In the genomic region with DNA sequence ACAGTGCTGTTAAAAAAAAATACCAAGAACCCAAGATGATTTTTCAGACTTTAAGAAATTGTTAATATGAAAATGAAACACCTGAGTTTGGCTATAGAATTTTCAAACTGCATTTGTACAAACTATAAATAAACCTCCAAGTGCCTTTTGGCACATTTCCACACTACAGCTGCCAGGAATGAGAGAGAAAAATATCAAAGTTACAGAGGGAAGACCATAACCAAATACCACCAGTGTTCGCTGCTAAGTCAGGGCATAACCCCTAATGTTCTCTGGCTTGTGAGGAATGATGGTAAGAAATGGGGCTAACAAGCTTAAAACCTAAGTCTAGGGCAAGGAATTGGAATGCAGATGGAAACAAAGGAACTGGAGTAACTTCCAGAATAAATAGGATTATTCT, we compare ENCODE assay signal across 22 mouse cellular contexts. TPM values are rescaled to one million over a fixed set of nuclear protein-coding genes. Genes with fewer than 3 reads are reported as not detected.
DNase-seq lines count a peak whose midpoint lies in the region; ATAC-seq lines count a peak whose summit lies in the region.
"Had no signal": no experiment of that assay in that cellular context is flagged by ENCODE, and none has a peak within 500 bp of the region (broad histone marks: within the 10 kb centered on the region; RNA-seq: fewer than 3 reads in every experiment).

No protein-coding gene starts in this region.

- peaks cover 6% of the 10 kb centered on the region; the same call in 1 of the 2 replicates for H3K4me1 ChIP-seq in embryonic facial prominence, embryonic 14.5 days (ENCODE audit: control insufficient read depth, insufficient read depth, low read length)
- no peaks in the 10 kb centered on the region for H3K4me1 ChIP-seq in embryonic facial prominence, embryonic 10.5 days
- H3K4me1 ChIP-seq in heart, embryonic 16.5 days (ENCODE audit: control insufficient read depth, insufficient read depth, low read length): peaks cover 11% of the 10 kb centered on the region
- H3K4me1 ChIP-seq in limb, embryonic 12.5 days (replicated peaks): 0 out of 2 replicates have a peak, but pooled peaks cover 8% of the 10 kb centered on the region
- H3K4me1 ChIP-seq in limb, embryonic 10.5 days: no peaks in the 10 kb centered on the region
- H3K4me1 ChIP-seq: forebrain, embryonic 13.5 days; hindbrain, embryonic 13.5 days had no signal

- peak; percentile 74 for DNase-seq in embryonic facial prominence, embryonic 14.5 days (ENCODE audit: low spot score)
- DNase-seq in embryonic facial prominence, embryonic 10.5 days (ENCODE audit: low spot score): no peak
- no peak for DNase-seq in heart, postnatal 4 days
- no peak for DNase-seq in limb, embryonic 10.5 days (ENCODE audit: low spot score)
- DNase-seq in adrenal gland, postnatal 4 days (ENCODE audit: low spot score in 2 of 2): no peak
- DNase-seq: adrenal gland, postnatal 10 days; B cell, adult 2 months; cerebellum, adult 11-12 months; cerebellum, adult 9-10 months; cerebellum, postnatal 25 days; gastrocnemius, postnatal 25 days; heart, adult 18-20 months; kidney, adult 11 months had no signal

- no peak overlapping the region for H3K4me2 ChIP-seq in embryonic facial prominence, embryonic 14.5 days (ENCODE audit: low read depth, low read length)
- peak overlapping the region; percentile 26; the same call in 1 of the 2 replicates for H3K4me2 ChIP-seq in heart, embryonic 16.5 days (ENCODE audit: low read depth, low read length)
- no peak overlapping the region for H3K4me2 ChIP-seq in limb, embryonic 12.5 days
- H3K4me2 ChIP-seq: embryonic facial prominence, embryonic 13.5 days; forebrain, embryonic 13.5 days; heart, embryonic 11.5 days; hindbrain, embryonic 13.5 days had no signal

- WGBS in embryonic facial prominence, embryonic 14.5 days: 23% methylated on average over 1 of the region's 1 CpGs
- WGBS in embryonic facial prominence, embryonic 10.5 days: 81% methylated on average over 1 of the region's 1 CpGs
- 47% methylated on average over 1 of the region's 1 CpGs for WGBS in heart, embryonic 16.5 days
- 69% methylated on average over 1 of the region's 1 CpGs for WGBS in limb, embryonic 12.5 days
- 87% methylated on average over 1 of the region's 1 CpGs for WGBS in limb, embryonic 10.5 days

- H3K36me3 ChIP-seq in embryonic facial prominence, embryonic 14.5 days (ENCODE audit: control insufficient read depth, insufficient read depth, low read length): no peaks in the 10 kb centered on the region
- H3K36me3 ChIP-seq in embryonic facial prominence, embryonic 10.5 days (replicated peaks): no peaks in the 10 kb centered on the region
- no peaks in the 10 kb centered on the region for H3K36me3 ChIP-seq in heart, embryonic 16.5 days (ENCODE audit: control insufficient read depth, insufficient read depth)
- no peaks in the 10 kb centered on the region for H3K36me3 ChIP-seq in limb, embryonic 12.5 days
- H3K36me3 ChIP-seq in limb, embryonic 10.5 days: no peaks in the 10 kb centered on the region
- H3K36me3 ChIP-seq: embryonic facial prominence, embryonic 13.5 days; G1E; hindbrain, embryonic 13.5 days had no signal

- no peaks in the 10 kb centered on the region for H3K27me3 ChIP-seq in embryonic facial prominence, embryonic 14.5 days (replicated peaks; ENCODE audit: control insufficient read depth, insufficient read depth, low read length)
- no peaks in the 10 kb centered on the region for H3K27me3 ChIP-seq in embryonic facial prominence, embryonic 10.5 days (replicated peaks; ENCODE audit: low read depth, poor library complexity, severe bottlenecking)
- H3K27me3 ChIP-seq in heart, embryonic 16.5 days (ENCODE audit: control insufficient read depth, insufficient read depth, low read length): no peaks in the 10 kb centered on the region
- no peaks in the 10 kb centered on the region for H3K27me3 ChIP-seq in limb, embryonic 12.5 days
- H3K27me3 ChIP-seq in limb, embryonic 10.5 days (ENCODE audit: low read depth, poor library complexity, severe bottlenecking): no peaks in the 10 kb centered on the region
- H3K27me3 ChIP-seq: embryonic facial prominence, embryonic 13.5 days; forebrain, embryonic 13.5 days; hindbrain, embryonic 13.5 days had no signal

- H3K9ac ChIP-seq in embryonic facial prominence, embryonic 14.5 days (ENCODE audit: low read depth, low read length): no peak overlapping the region
- H3K9ac ChIP-seq in heart, embryonic 16.5 days (ENCODE audit: low read length): no peak overlapping the region; the same call in 1 of the 2 replicates
- no peak overlapping the region for H3K9ac ChIP-seq in limb, embryonic 12.5 days (replicated peaks)
- H3K9ac ChIP-seq: embryonic facial prominence, embryonic 13.5 days; forebrain, embryonic 13.5 days; hindbrain, embryonic 13.5 days had no signal

- no peak for ATAC-seq in embryonic facial prominence, embryonic 14.5 days (ENCODE audit: low read depth)
- no peak for ATAC-seq in heart, embryonic 16.5 days (replicated peaks; ENCODE audit: extremely low read depth, insufficient read depth, low FRiP score)
- ATAC-seq in limb, embryonic 12.5 days (ENCODE audit: insufficient number of reproducible peaks, insufficient read depth, low FRiP score, low TSS enrichment, low read depth): no peak
- ATAC-seq: CD4-positive, CD25-positive, alpha-beta regulatory T cell, adult 4 months; forebrain, embryonic 13.5 days; hindbrain, postnatal 0 days had no signal

- no peak overlapping the region for H3K4me3 ChIP-seq in embryonic facial prominence, embryonic 14.5 days (ENCODE audit: low read depth, low read length)
- H3K4me3 ChIP-seq in embryonic facial prominence, embryonic 10.5 days: no peak overlapping the region
- no peak overlapping the region for H3K4me3 ChIP-seq in heart, embryonic 16.5 days (ENCODE audit: low read length)
- no peak overlapping the region for H3K4me3 ChIP-seq in limb, embryonic 12.5 days (replicated peaks)
- no peak overlapping the region for H3K4me3 ChIP-seq in limb, embryonic 10.5 days
- H3K4me3 ChIP-seq: embryonic facial prominence, embryonic 13.5 days; forebrain, embryonic 13.5 days; hindbrain, embryonic 13.5 days had no signal

- H3K27ac ChIP-seq in embryonic facial prominence, embryonic 14.5 days (replicated peaks; ENCODE audit: low read depth, low read length): no peak overlapping the region
- no peak overlapping the region for H3K27ac ChIP-seq in embryonic facial prominence, embryonic 10.5 days (replicated peaks)
- no peak overlapping the region for H3K27ac ChIP-seq in heart, embryonic 16.5 days (ENCODE audit: low read length)
- H3K27ac ChIP-seq in limb, embryonic 12.5 days: peak overlapping the region; percentile 25; the same call in 1 of the 2 replicates
- no peak overlapping the region for H3K27ac ChIP-seq in limb, embryonic 10.5 days
- H3K27ac ChIP-seq: forebrain, embryonic 13.5 days; hindbrain, embryonic 13.5 days; hindbrain, postnatal 0 days had no signal

- peaks cover 8% of the 10 kb centered on the region; the same call in 1 of the 2 replicates for H3K9me3 ChIP-seq in embryonic facial prominence, embryonic 14.5 days (ENCODE audit: control insufficient read depth, low read length)
- no peaks in the 10 kb centered on the region for H3K9me3 ChIP-seq in embryonic facial prominence, embryonic 10.5 days
- H3K9me3 ChIP-seq in heart, embryonic 16.5 days (replicated peaks; ENCODE audit: control insufficient read depth, low read length): 0 out of 2 replicates have a peak, but pooled peaks cover 2% of the 10 kb centered on the region
- no peaks in the 10 kb centered on the region for H3K9me3 ChIP-seq in limb, embryonic 12.5 days
- H3K9me3 ChIP-seq in limb, embryonic 10.5 days (replicated peaks): no peaks in the 10 kb centered on the region
- H3K9me3 ChIP-seq: embryonic facial prominence, embryonic 13.5 days; forebrain, embryonic 13.5 days; hindbrain, embryonic 13.5 days had no signal

RNA-seq across cellular contexts. Expression of a gene that starts 31.8 kb away (rescaled TPM):
- polyA plus RNA-seq in embryonic facial prominence, embryonic 14.5 days (2014; fragmentation: Nextera tagmentation; extraction: Ambion mirVana): 27.7 and 28.0 TPM in 2 replicates
- polyA plus RNA-seq in embryonic facial prominence, embryonic 10.5 days (2016; fragmentation: Nextera tagmentation; extraction: Ambion mirVana): 17.1 and 19.3 TPM in 2 replicates
- polyA plus RNA-seq in heart, embryonic 16.5 days (2015; fragmentation: Nextera tagmentation; extraction: Ambion mirVana): 29.4 and 32.6 TPM in 2 replicates
- 10 to 100 TPM; 46.7 to 59.7 TPM for total RNA-seq in heart, postnatal 4 days (2021)
- 29.9 and 33.0 TPM in 2 replicates for polyA plus RNA-seq in limb, embryonic 12.5 days (2016; fragmentation: Nextera tagmentation; extraction: Ambion mirVana)
- 15.3 and 20.2 TPM in 2 replicates for polyA plus RNA-seq in limb, embryonic 10.5 days (2016; fragmentation: Nextera tagmentation; extraction: Ambion mirVana)
- total RNA-seq in adrenal gland, postnatal 4 days (2021): 10 to 100 TPM; 18.5 to 18.8 TPM
- polyA plus RNA-seq: CD4-positive, CD25-positive, alpha-beta regulatory T cell, adult 4 months; G1E had no signal
